Mouse (Mus musculus) layer of hippocampus, adult 6 months (tissue): ENCODE measurements around the gene Asphd2. TPM values are rescaled to one million over a fixed set of nuclear protein-coding genes. Genes with fewer than 3 reads are reported as not detected.

Source experiments
- long read RNA-seq, 2 experiments: library from polyadenylated mRNA; unstranded; transcript quantifications; one replicate each; pipeline ENCODE4 v2.0.0; 2019 to 2020
- polyA plus RNA-seq: library from polyadenylated mRNA; unstranded; fragments of <200 nt; fragmentation: Nextera tagmentation; gene quantifications from 2 replicates; pipeline ENCODE4 v1.2.3, GENCODE M21; 2021

Gene Asphd2
- polyA plus RNA-seq = 49.7 and 57.4 TPM in 2 replicates
- long read RNA-seq, experiment 1, transcript Asphd2-201 (3 exons, 2,678 nt) = major isoform, 21 of 101 reads
- long read RNA-seq, experiment 1, partial matches to known transcripts = 7 of 101 reads
- long read RNA-seq, experiment 1, other reads (novel, unspliced or antisense) = 73 of 101 reads
- long read RNA-seq, experiment 2, transcript Asphd2-201 (3 exons, 2,678 nt) = major isoform, 30 of 301 reads
- long read RNA-seq, experiment 2, partial matches to known transcripts = 16 of 301 reads
- long read RNA-seq, experiment 2, other reads (novel, unspliced or antisense) = 255 of 301 reads

GRCm38 (mm10) chr5:112394779-112395443 is at the start of gene Asphd2:
Gene Asphd2 (minus strand): TSS chr5:112394866.

DNA sequence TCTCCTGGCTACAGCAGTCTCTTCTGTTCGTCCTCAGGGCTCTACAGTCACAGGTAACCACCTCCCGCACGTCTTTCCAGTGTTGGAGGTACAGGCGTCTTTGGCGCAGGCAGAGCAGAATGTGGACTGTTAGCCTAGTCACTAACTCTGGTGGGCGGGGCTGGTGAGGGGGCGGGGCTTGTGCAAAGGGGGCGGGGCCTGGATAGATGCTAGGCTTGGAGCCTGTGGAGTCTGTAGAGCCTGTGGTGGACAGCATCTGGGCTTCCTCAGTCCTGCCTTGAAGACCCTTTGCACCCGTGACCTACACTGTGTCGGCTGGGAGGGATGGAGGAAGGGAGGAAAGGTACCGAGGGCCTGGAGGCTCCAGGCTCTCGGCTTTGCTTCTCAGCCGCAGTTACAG is 38.8 kb downstream of the Asphd2 start, which contains the start of gene Gm6583:
Gene Gm6583, minus strand, starts transcription at position 124 of the 400 bp plus-strand sequence.

DNA sequence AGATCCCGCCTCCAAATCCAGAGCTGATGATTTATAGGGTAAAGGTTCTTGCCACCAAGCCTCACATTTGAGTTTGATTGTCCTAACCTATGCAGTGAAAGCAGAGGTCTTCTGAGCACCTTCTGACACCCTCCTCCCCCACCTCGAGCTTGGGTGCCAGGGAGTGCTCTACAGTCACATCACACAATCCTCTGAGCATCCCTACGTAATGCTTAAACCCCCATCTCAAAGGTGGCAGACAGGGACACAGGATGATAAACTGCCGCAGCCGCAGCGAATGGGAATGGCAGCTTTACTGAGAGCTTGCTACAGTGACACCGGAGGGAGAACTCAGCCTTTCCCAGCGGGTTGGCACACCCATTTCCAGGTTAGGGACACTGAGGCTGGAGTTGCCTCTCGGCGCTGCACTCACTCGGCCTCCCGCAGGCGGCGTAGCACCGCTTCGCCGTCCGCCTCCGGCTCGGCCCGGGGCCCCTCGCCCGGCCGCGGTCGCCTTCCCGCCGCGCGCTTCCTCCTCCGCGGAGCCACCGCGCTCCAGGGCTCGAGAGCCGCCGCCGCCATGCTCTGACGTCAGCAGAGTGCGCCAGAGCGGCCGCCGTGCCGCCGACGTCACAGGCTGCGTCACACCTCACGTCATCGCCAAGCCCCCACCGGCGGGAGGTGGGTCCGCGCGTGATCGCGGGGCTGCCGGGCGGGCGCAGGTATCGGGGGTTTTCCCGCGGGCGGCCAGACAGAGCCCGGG is 52.0 kb downstream of the Asphd2 start, which contains the start of the genes Srrd and Hps4:
Gene Srrd, minus strand, starts transcription at position 578 of the 742 bp plus-strand sequence.
Gene Hps4, plus strand, starts transcription at position 621 of the 742 bp plus-strand sequence.

Other genes starting within 250 kb of the Asphd2 start
- gene Cryba4, start 142.3 kb downstream of the Asphd2 start, polyA plus RNA-seq = 4.0 and 6.2 TPM in 2 replicates
- gene Crybb1, start 139.1 kb downstream of the Asphd2 start, polyA plus RNA-seq = 14.6 and 16.4 TPM in 2 replicates
- gene Tpst2, start 118.2 kb downstream of the Asphd2 start, polyA plus RNA-seq = 60.6 and 71.3 TPM in 2 replicates
- gene Tfip11, start 68.5 kb downstream of the Asphd2 start, polyA plus RNA-seq = 16.7 and 18.9 TPM in 2 replicates
- gene Srrd, start 51.8 kb downstream of the Asphd2 start, polyA plus RNA-seq = 2.7 and 4.6 TPM in 2 replicates
- gene Hps4, start 51.8 kb downstream of the Asphd2 start, polyA plus RNA-seq = 10.8 and 11.7 TPM in 2 replicates
- gene Gm6583, start 38.8 kb downstream of the Asphd2 start, polyA plus RNA-seq = not detected in 2 replicates
- gene Gm6588, start 54.6 kb upstream of the Asphd2 start, polyA plus RNA-seq = not detected in 2 replicates
- 53.2 and 60.6 TPM in 2 replicates for gene Sez6l, start 182.3 kb upstream of the Asphd2 start, polyA plus RNA-seq